Mouse (Mus musculus) bone marrow, adult 2 months (tissue): Measurements from ENCODE around the gene Coro7. TPM values are rescaled to one million over a fixed set of nuclear protein-coding genes. Genes with fewer than 3 reads are reported as not detected.

Experiments
- H3K27ac ChIP-seq: fragments of 200-500 bp; 2 replicates; pipeline ENCODE4 v1.5.1; 2012; ENCODE audit warnings: low read depth, mild to moderate bottlenecking, control low read depth, inconsistent platforms, low read length; ENCODE audit not compliant: control insufficient read depth, poor library complexity, insufficient read depth
- H3K4me1 ChIP-seq: fragments of 200-500 bp; 2 replicates; pipeline ENCODE4 v1.6.1; 2011; ENCODE audit warnings: low read length; ENCODE audit not compliant: control insufficient read depth, insufficient read depth
- H3K4me3 ChIP-seq: fragments of 200-500 bp; replicated peaks from 2 replicates; pipeline ENCODE3; 2011; ENCODE audit warnings: mild to moderate bottlenecking, low read depth, low read length, control low read depth; ENCODE audit not compliant: control insufficient read depth
- CTCF ChIP-seq: fragments of 200-500 bp; IDR thresholded peaks from 2 replicates; pipeline ENCODE4 v1.5.1; 2011; ENCODE audit warnings: low read length, control low read depth; ENCODE audit not compliant: control insufficient read depth, insufficient read depth
- POLR2A ChIP-seq: fragments of 200-500 bp; IDR thresholded peaks from 2 replicates; pipeline ENCODE4 v1.6.1; 2011; ENCODE audit warnings: low read depth, mild to moderate bottlenecking, control low read depth, low read length, borderline replicate concordance; ENCODE audit not compliant: control insufficient read depth
- WGBS: fragments of 180-500 bp; shearing (Covaris S2); methylation state at CpG from one replicate; pipeline ENCODE4 v1.1.7; 2018; 5-methylcytosine and 5-hydroxymethylcytosine counted together
- polyA plus RNA-seq: library from polyadenylated mRNA; stranded (reverse); fragments of >200 nt; gene quantifications from 2 replicates; pipeline ENCODE4 v1.2.4, GENCODE M21; 2011; ENCODE audit warnings: low replicate concordance; ENCODE audit not compliant: missing spikeins, insufficient read depth, insufficient read length

Gene Coro7
- polyA plus RNA-seq, 1 experiment, result 102 TPM

DNA sequence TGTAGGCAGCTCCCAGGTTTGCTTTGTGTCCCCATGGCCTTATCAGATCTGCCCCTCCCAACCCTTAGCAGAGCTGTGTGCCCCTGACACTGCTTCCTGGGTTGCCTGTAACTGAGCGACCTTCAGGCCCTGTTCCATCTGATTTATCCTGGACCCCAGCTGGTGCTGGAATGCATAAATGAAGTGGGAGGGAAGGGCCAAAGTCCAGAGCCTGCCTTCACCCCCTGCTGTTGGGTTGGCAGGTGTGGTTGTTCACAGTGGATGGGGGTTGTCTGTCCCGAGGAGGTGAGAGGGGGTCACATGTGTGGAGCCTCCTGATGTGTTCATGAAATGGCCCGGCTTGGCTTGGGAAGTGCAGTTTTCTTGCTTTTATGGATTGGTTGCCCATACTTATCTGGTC, 77.4 kb downstream of the Coro7 start:
- H3K27ac ChIP-seq, result no peak overlapping the region
- no peak for TF ChIP-seq POLR2A
- TF ChIP-seq CTCF, result no peak
- no peaks in the 10 kb centered on the region; the same call in 1 of the 2 replicates for H3K4me1 ChIP-seq
- H3K4me3 ChIP-seq, result no peak overlapping the region
- 73% methylated on average over 3 of the region's 3 CpGs for WGBS

DNA sequence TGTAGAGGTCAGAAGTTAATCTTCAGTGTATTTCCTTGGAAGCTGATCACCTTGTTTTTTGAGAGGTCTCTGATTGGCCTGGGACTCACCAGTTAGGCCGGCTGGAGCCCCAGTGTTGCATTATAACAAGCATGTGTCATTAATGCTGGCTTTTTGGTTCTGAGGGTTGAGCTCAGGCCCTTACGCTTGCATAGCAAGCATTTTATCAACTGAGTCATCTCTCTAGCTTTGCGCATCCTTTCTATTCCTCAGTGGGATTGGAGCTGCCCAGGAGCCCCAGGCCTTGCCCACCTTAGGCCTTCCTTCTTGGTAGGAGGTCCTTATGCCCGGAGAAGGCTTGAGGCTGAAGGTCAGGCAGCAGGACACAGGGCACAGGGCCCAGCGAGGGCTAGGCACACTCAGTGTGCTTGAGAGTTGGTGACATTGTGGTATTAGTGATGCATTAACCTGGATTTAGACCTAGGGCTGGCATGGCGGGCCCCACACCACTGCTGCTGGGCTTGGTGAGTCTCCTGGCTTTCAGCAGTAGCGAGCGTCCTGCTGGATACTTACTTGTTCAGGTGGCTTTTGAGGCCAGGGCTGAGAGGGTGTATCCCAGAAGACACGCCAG, 78.8 kb downstream of the Coro7 start:
- Histone ChIP-seq H3K4me1 (no peaks in the 10 kb centered on the region), H3K27ac (no peak overlapping the region), H3K4me3 (no peak overlapping the region)
- TF ChIP-seq CTCF, result no peak
- WGBS, result 74% methylated on average over 9 of the region's 9 CpGs

DNA sequence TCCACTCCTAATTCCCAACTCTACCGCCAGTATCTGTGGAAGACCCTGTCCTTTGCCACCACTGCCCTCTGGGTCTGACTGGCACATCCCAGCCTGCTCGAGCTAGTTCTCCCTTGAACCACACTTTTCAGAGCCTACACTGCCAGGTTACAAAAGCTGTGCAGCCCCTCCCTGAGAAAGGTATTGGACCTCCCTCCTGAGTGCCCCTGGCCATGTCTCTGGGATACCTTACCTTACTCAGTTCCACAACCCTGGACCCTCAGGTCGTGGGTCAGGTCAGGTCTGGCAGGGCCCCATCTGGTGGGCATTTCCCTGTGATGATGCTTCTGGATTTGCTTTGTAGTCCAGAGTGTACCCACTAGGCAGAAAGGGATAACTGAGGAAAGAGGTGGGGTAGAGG, 80.0 kb downstream of the Coro7 start:
- TF ChIP-seq POLR2A (no peak), CTCF (no peak)
- Histone ChIP-seq H3K4me1 (no peaks in the 10 kb centered on the region), H3K4me3 (no peak overlapping the region), H3K27ac (no peak overlapping the region)
- WGBS, result 76% methylated on average over 3 of the region's 3 CpGs

DNA sequence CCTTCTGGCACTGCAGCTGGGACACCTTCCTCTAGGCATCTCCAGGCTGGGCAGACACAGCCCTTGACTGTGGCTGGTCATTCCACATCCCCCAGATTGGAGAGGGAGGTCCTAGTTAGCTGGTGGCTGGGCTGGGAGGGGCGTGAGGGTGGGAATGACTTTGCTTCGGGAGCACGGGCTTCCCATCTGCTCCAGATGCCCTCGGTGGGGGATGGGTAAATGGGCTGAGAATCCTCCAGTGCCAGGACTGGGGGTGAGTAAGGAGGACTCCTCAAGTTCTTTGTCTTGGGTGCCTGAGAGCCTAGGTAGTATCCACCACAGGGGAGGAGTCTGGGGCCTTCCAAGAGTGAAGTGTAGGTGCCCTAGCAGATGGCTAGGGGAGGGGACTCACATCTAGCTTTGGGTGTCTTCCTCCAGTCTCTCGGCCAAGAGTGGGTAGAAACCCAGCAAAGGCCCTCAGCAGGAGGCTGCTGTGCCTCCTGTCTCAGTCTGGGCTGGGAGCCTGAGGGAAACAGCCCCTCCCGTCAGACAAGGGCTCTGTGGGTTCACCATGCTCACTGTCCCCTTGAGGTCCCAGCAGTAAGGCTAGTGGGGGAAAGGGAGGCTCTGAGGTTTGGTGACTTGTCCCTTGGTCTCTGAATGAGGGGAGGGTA, 80.6 kb downstream of the Coro7 start:
- no peak for TF ChIP-seq POLR2A
- no peak overlapping the region for H3K4me3 ChIP-seq
- no peak overlapping the region for H3K27ac ChIP-seq
- H3K4me1 ChIP-seq, result no peaks in the 10 kb centered on the region
- WGBS, result 61% methylated on average over 6 of the region's 6 CpGs

DNA sequence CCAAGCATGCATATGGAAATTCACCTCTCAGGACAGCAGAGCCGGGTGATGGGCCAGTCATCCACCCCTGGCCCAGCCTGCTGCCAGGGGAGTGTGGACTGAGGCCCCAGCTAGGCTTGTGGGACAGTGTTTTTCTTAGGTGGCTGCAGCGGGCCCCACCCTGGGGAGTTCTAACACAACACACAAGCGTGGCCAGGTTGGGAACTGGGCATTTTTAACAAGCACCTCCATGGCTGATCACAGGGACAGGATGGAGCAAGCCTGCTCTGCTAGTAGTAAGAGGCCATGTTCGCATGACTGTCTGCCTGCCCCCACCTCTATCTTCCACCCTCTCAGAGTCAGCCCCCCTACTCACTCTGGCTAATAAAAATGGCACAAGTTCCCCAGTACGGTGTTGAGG, 81.5 kb downstream of the Coro7 start:
- Histone ChIP-seq H3K4me3 (no peak overlapping the region), H3K4me1 (no peaks in the 10 kb centered on the region), H3K27ac (no peak overlapping the region)
- 87% methylated on average over 5 of the region's 5 CpGs for whole genome bisulfite sequencing
- no peak for TF ChIP-seq CTCF
- TF ChIP-seq POLR2A, result no peak

DNA sequence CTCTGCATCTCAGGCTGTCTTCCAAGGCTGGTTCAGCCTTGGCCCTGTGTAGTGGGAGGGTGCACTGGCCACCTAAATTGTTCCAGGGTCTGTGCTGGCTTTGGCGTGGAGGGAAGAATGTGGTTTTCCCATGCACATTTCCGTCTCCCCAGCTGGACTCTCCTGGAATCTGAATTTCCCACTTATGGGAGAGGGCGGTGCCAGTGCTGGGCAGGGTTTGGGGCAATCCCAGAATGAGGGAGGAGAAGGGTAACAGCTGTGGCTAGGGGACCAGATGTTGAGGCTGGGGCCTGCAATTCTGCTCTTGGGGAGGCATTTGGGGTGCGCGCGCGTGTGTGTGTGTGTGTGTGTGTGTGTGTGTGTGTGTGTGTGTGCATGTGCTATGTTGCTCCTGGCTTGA, 82.3 kb downstream of the Coro7 start:
- 74% methylated on average over 7 of the region's 7 CpGs for WGBS

DNA sequence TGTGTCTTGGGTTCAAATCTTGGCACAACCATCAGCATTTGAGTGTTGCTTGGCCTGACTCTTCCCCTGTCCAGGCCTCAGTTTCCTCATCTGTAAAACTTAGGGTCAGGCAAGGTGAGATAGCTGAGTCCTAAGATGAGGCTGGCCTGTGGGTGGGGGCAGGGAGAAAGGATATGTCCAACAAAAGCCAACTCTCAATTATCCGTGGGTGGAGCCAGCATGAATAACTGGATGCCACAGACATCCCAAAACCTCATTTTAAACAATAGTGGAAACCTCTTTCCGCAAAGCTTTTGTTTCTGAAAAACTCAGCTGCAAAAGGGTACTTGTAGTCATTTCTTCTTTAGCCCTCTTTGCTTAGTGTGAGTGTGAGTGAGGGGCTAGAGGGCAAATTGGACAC, 82.7 kb downstream of the Coro7 start:
- no peak overlapping the region for H3K4me3 ChIP-seq
- 86% methylated on average over 2 of the region's 2 CpGs for WGBS
- TF ChIP-seq POLR2A (no peak), CTCF (no peak)
- H3K4me1 ChIP-seq, result no peaks in the 10 kb centered on the region
- no peak overlapping the region for H3K27ac ChIP-seq

More for the DNA sequence above, 82.3 kb downstream of the Coro7 start:
- TF ChIP-seq CTCF (no peak), POLR2A (no peak)
- Histone ChIP-seq H3K27ac (no peak overlapping the region), H3K4me1 (no peaks in the 10 kb centered on the region), H3K4me3 (no peak overlapping the region)

DNA sequence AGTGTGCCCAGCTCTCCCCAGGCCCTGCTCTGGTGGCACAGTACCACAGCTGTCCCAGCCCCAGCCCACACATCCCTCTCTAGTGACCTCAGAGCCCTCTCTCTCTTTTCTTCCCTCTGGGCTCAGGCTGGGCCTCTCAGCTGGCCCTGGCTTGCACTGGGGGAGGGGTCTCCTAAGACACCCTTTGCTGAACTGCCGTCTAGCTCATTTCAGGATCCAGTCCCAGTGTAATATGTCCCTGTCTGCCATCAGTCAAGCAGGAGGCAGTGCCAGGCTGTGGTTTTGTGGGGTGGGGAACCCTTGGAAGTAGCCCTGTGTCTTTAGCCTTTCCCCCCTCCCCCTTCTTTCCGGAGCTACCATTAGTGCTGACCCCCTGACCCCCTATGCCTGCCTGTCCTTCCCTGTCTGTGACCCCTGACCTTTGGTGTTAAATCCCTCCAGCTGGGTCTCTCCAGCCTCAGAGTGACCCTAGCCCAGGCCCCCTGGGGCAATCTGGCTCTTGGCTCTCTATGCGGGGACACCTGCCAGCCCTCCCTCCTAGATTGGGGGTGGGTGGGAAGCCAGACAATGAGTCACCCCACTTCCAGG, 83.3 kb downstream of the Coro7 start:
- no peaks in the 10 kb centered on the region for H3K4me1 ChIP-seq
- no peak overlapping the region for H3K4me3 ChIP-seq
- WGBS, result 66% methylated on average over 3 of the region's 3 CpGs
- TF ChIP-seq POLR2A (no peak), CTCF (no peak)
- no peak overlapping the region for H3K27ac ChIP-seq

DNA sequence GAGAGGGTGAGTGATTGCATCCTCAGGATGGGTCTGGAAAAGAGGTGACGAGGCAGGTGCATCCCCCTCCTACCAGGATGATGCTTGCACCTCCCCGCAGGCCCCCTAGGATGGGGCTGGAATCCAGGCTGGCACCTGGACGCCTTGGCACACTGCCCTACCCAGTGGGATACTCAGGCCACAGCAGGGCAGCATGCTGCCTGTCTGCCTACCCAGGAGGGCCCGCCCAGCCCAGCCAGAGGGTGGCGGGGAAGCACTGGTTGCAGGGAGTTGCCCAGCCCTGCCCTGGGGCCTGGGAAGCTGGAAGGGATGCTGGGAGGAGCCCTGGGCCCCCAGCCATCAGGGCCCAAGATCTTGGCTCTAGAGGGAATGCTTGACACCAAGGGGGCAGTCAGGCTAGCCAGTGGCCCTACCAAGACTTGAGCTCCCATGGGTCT, 84.0 kb downstream of the Coro7 start:
- Histone ChIP-seq H3K27ac (no peak overlapping the region; the same call in 1 of the 2 replicates), H3K4me1 (no peaks in the 10 kb centered on the region), H3K4me3 (no peak overlapping the region)
- 65% methylated on average over 5 of the region's 5 CpGs for WGBS
- no peak for TF ChIP-seq POLR2A
- TF ChIP-seq CTCF, result no peak
